Mouse (Mus musculus) layer of hippocampus, adult 18-20 months (tissue): ENCODE results near the gene Triobp. TPM values are rescaled to one million over a fixed set of nuclear protein-coding genes. Genes with fewer than 3 reads are reported as not detected.
"Not testable (repeated sequence)": the region's sequence is repeated elsewhere in the genome, so short reads cannot be mapped to it uniquely, and the experiment has no call there.

ENCODE experiments used
- DNase-seq, 2 experiments: peaks; one replicate each; pipeline ENCODE4 v3.0.0; 2022; ENCODE audit warnings: low spot score in 2 of 2
- total RNA-seq, 2 experiments: library from RNA; stranded (reverse); gene quantifications; 2 replicates each; pipeline ENCODE4 v1.2.3; 2021

Gene Triobp
- total RNA-seq, 2 experiments from 2014 or later, result 9.0 to 9.2 TPM

- no peak for DNase-seq
These were observed 50.8 kb downstream of the Triobp start for GRCm38 (mm10) chr15:78998348-78998747.

DNA sequence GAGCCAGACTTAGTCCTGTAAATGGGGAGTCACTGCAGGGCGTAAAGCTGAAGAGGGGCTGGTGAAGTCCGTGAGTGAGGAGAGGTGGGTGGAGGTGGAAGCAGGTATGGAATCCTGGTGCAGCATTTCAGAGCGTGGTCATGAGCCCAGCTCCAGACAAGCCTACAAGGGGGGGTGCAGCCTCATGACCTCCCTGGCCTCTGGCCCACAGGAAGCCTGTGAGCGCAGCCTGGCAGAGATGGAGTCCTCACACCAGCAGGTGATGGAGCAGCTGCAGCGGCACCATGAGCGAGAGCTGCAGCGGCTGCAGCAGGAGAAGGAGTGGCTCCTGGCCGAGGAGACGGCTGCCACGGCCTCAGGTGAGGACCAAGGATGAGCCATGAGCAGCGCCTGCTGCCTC is 52.1 kb downstream of the Triobp start:
- no peak for DNase-seq

- no peak for DNase-seq
These were observed 52.9 kb downstream of the Triobp start for GRCm38 (mm10) chr15:79000357-79000791.

DNA sequence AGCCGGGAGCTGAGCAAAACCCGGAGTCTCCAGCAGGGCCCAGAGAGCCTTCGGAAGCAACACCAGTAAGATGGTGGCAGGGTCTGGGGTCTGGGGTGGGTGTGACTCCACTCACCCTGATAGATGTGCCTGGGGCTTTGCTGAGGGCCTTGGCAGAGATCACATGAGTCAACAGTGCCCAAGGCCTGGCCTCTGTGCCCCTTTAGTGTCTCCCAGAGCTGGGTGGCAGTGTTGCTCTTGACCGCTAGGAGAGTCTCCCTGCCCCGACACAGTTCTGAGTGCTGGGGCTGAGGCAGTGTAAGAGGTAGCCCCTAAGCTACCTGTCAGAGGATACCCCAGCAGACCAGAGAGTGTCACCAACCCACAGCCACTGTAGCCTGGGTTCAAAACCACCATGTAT is 54.0 kb downstream of the Triobp start:
- no peak for DNase-seq

DNA sequence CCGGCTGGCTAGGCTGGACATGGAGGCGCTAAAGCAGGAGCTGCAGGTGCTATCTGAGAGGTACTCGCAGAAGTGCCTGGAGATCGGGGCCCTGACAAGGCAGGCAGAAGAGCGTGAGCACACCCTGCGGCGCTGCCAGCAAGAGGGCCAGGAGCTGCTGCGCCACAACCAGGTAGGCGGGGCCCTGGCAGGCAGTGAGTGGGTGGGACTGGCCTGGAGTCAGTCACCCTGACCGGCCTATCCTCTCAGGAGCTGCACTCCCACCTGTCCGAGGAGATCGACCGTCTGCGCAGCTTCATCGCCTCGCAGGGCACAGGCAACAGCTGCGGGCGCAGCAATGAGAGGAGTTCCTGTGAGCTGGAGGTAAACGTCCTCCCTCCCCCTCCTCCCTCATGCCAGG is 54.5 kb downstream of the Triobp start:
- DNase-seq, result no peak

GRCm38 (mm10) chr15:79003079-79003478 is 55.6 kb downstream of the Triobp start:
- no peak for DNase-seq

- no peak for DNase-seq
These were observed 58.1 kb downstream of the Triobp start for GRCm38 (mm10) chr15:79005581-79005980.

DNA sequence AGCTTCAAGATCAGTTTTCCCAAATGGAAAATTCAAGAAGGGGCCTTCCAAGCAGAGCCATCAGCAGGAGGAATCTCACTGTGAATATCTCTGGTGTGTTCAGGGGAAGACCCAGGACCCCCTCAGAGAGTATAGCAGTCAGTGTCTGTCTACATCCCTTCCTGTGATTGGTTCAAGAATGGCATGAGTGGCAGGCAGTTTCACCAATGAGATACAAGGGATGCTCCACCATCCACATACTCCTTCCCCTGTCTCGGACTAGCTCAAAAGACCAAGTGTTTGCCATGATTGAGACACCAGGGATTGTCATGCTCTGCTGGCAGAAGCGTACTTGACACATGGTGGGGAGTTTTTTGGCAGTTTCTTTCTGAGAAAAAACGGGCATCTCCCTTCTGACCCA is 59.1 kb downstream of the Triobp start:
- no peak for DNase-seq

GRCm38 (mm10) chr15:79007059-79007458 is 59.5 kb downstream of the Triobp start:
- DNase-seq, result no peak

- DNase-seq, result not testable (repeated sequence)
These were observed 60.3 kb downstream of the Triobp start for GRCm38 (mm10) chr15:79007836-79008235.

DNA sequence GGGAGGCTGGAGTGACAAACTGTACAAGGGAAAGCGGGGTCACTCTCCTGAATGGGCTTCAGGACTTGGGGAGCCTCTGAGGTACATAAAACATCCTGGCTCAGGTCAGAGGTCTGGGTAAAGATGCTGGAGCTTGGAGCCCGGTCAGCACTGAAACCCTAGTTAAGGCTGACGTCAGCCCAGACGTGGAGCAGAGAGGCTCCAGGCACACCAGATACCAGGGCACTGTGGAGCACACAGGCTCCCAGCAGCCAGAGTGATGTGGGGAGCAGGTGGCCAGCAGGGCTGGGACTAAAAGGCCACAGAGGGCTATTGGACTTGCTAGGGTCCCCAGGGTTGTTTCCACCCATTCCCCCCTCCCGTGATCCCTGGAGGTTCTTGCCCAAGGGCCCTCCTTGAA is 62.2 kb downstream of the Triobp start:
- no peak for DNase-seq

DNA sequence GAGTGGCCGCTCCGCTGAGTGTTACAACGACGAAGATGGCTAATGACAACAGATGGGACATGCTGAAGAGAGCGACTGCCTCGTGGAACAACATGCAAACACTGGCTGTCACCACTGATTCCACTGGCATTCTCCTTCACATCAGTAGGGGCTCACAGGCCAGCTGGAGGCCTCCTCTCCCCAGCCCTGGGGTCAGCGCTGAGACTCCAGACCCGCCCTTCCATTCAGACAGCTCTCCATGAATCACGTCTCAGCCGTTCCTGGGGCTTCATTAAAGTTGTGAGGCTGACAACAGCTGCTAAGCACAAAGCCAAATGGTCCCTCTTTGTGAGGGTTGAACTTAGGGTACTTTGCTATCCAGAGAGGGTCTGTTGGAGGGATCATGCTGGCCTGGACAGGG is 64.0 kb downstream of the Triobp start:
- DNase-seq, result no peak

- DNase-seq, result no peak
These were observed 65.9 kb downstream of the Triobp start for GRCm38 (mm10) chr15:79013382-79013781.

GRCm38 (mm10) chr15:79018191-79018590 is 70.7 kb downstream of the Triobp start:
- DNase-seq, result no peak

DNA sequence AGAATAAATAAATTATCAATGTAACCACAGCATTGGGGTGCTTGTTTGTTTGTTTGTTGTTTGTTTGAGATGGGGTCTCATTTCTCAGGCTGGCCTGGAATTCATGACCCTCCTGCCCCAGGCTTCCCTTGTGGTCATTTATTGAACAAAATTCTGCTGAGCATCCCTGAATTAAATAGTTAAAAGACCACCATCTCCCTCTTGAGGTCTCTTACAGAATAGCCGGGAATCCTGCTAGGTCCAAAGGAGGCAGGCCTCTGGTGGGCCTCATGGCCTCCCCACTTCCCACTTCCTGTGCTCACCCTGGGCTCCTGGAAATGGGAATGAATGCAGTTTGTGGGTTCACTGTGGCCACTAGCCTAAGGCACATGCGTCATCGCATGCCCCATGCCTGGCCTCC is 71.4 kb downstream of the Triobp start:
- DNase-seq, result no peak

- DNase-seq, result no peak
These were observed 75.2 kb downstream of the Triobp start for GRCm38 (mm10) chr15:79022671-79023230.

DNA sequence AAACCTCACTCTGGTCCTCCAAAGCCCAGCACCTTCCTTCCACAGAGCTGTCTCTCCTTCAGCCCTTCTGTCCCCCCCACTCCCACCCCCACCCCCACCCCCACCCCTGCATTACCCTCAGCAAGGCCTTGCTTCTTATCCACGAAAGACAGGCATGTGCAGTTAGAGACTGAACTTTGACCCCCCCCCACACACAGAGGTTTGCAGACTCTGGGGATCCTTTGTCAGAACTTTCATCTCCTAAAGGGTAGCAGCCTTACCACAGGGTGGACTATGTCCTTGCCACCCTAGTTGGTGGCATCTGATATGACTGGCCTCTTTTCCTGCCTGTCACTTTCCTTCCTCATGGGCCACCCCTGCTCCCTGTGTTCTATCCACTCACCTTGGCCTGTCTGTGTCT is 75.8 kb downstream of the Triobp start:
- DNase-seq, result no peak

DNA sequence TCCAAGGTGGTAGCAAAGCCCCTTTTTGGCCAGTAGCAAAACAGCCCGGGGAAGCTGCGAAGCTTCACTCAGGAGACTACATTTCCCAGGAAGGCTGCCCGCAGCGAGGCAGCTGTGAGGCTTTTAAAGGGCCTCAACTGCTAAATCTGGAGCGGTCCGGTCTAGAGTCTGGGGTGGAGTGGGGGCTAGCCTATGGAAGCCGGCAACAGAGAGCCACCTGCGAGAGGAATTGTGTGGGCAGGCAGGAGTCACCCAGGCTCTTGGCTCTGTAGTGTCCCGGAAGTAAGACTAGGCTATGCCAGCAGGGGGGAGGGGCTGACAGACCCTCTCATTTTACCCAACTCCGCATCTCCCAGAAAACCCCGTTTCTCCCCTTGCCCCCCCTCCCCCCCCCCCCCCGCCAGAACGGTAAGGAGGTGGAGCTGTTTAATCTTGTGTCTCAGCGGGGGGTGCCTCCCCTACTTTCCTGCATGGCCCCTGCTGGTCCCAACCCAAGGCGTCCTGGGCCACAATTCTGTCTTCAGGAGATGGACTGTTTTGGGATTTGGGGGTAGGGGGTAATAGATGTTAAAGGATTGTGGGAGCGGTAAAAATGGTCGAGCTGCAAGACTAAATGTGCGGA is 78.3 kb downstream of the Triobp start:
- no peak for DNase-seq

- no peak for DNase-seq
These were observed 79.2 kb downstream of the Triobp start for GRCm38 (mm10) chr15:79026511-79027290.

DNA sequence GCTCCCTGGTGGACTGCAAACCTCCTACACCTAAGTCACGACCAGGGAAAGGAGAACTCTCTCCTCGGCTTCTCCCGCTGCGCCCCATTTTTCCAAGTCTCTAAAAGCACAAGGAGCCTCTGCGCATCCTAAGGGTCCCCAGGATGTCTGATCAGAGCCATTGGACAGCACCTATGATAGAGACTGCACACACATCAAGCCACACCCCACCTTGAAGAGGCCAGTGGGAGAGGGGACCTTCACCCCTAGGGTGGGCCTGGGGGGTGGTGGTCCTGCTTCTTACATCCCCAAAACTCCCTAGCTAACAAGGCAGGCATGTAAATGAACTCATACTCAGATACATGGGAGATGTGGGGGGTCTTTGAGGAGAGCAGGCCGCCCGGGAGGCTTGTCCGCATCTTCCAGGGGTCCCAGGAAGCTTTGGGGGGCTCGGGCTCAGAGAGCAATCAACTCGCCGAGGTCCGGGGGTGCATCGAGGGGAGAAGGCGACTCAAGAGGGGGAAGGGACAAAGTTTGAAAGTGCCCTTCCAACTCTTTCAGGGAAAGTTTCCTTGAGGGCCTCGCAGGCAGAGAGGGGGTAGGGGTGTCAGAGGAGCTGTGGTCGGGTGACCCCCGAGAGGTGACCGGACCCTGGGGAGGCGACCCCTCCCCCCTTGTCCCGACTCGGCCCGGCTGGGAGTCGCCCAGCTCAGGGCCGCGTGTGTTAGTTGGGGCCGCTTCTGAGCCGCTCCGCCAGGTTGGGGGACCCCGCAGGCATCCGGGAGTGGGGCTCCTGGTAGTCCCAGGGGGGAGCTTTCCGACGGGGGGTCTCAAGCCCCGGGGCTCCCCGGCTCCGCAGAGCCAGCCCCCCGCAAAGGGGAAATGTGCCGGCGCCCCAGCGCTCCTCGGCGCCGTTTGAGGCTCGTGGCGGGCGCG is 80.0 kb downstream of the Triobp start:
- no peak for DNase-seq

- DNase-seq, result peak; percentile 92 to 94
These were observed 80.8 kb downstream of the Triobp start, which contains the start of gene H1f0 for GRCm38 (mm10) chr15:79028237-79028738. Gene H1f0 (plus strand): TSS chr15:79028450.
